Mouse (Mus musculus): Measurements from ENCODE around the gene Il1r1. TPM values are rescaled to one million over a fixed set of nuclear protein-coding genes. Genes with fewer than 3 reads are reported as not detected.

The Il1r1 gene
- polyA plus RNA-seq, 1 experiment, result 72.2 TPM

DNA sequence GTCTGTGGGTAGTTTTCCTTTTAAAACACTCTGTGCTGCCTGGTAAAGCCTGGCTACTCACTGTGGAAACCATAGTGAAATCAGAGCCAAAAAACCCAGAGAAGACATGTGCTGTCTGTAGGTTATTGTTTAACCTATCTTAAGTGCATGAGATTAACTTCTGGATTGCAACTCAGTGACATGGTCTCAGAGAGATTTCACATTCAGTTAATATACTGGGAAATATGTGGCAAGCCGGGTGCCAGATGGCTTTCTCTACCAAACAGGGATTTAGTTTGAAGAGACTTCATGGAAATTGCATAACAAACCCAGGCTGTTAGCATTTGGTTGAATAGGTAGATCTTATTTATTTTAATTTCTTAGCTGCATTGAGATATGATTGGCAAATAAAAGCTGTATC, 17.8 kb downstream of the Il1r1 start:
- no peak overlapping the region for H3K27ac ChIP-seq (ENCODE audit: insufficient read depth, low read length)
- no peak overlapping the region for H3K4me3 ChIP-seq (ENCODE audit: insufficient read depth, low read length)
- no peak for TF ChIP-seq POLR2A (IDR thresholded peaks at IDR 0.05; ENCODE audit: low read depth, low read length)
- no peak for TF ChIP-seq CTCF (IDR thresholded peaks at IDR 0.05; ENCODE audit: borderline replicate concordance, insufficient read depth, low read length)
- no peaks in the 10 kb centered on the region for H3K4me1 ChIP-seq (ENCODE audit: control insufficient read depth, insufficient read depth, low read length)

GRCm38 (mm10) chr1:40243561-40243998, 18.7 kb downstream of the Il1r1 start:
- Histone ChIP-seq H3K27ac (ENCODE audit: insufficient read depth, low read length) (no peak overlapping the region), H3K4me3 (ENCODE audit: insufficient read depth, low read length) (no peak overlapping the region), H3K4me1 (ENCODE audit: control insufficient read depth, insufficient read depth, low read length) (no peaks in the 10 kb centered on the region)
- TF ChIP-seq CTCF (IDR thresholded peaks at IDR 0.05; ENCODE audit: borderline replicate concordance, insufficient read depth, low read length), result no peak
- TF ChIP-seq POLR2A (IDR thresholded peaks at IDR 0.05; ENCODE audit: low read depth, low read length), result no peak

GRCm38 (mm10) chr1:40250425-40250824, 25.5 kb downstream of the Il1r1 start:
- no peak overlapping the region for H3K4me3 ChIP-seq (ENCODE audit: insufficient read depth, low read length)
- TF ChIP-seq POLR2A (IDR thresholded peaks at IDR 0.05; ENCODE audit: low read depth, low read length), result no peak
- no peak for TF ChIP-seq CTCF (IDR thresholded peaks at IDR 0.05; ENCODE audit: borderline replicate concordance, insufficient read depth, low read length)
- H3K27ac ChIP-seq (ENCODE audit: insufficient read depth, low read length), result no peak overlapping the region
- peaks cover 9% of the 10 kb centered on the region for H3K4me1 ChIP-seq (ENCODE audit: control insufficient read depth, insufficient read depth, low read length)

DNA sequence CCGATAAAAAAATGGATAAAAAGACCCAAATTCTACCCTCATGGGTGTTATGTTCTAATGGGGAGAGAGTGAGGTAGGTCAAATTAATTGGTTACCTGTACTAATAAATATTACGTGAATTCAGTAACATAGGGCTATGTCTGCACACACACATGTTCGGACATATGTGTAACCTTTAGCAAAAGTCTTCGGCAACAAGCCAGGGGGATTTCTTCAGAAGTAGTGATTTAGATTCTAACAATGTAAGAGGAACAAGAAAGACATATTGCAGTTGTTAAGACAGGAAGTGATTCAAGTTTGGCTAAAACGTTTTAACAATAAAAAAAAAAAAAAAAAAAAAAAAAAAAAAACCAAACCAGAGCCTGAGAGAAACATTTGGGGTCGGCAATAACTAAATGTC, 27.6 kb downstream of the Il1r1 start:
- H3K4me3 ChIP-seq (ENCODE audit: insufficient read depth, low read length), result no peak overlapping the region
- peaks cover 9% of the 10 kb centered on the region for H3K4me1 ChIP-seq (ENCODE audit: control insufficient read depth, insufficient read depth, low read length)
- TF ChIP-seq CTCF (IDR thresholded peaks at IDR 0.05; ENCODE audit: borderline replicate concordance, insufficient read depth, low read length) (no peak), POLR2A (IDR thresholded peaks at IDR 0.05; ENCODE audit: low read depth, low read length) (no peak)
- H3K27ac ChIP-seq (ENCODE audit: insufficient read depth, low read length), result peak overlapping the region; percentile 97

DNA sequence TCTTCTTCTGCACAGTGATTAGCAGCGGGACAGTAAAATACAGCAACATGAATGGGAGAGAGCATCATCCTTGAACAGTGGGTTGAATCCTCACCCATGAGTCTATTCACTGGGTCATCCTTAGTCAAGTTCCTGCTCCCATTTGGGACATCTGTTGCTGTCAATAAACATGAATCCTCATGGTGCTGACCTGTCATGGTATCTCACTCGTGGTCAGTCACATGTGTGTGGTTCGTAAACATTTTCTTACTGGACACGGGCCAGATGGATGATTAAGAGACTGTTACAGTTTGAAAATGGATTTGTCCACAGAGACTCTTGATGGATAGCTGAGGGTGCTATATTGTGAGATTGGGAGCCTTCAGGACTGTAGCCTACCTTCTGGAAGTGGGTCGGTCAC, 29.1 kb downstream of the Il1r1 start:
- H3K27ac ChIP-seq (ENCODE audit: insufficient read depth, low read length), result peak overlapping the region; percentile 97
- peaks cover 9% of the 10 kb centered on the region for H3K4me1 ChIP-seq (ENCODE audit: control insufficient read depth, insufficient read depth, low read length)
- no peak overlapping the region for H3K4me3 ChIP-seq (ENCODE audit: insufficient read depth, low read length)
- TF ChIP-seq POLR2A (IDR thresholded peaks at IDR 0.05; ENCODE audit: low read depth, low read length) (no peak), CTCF (IDR thresholded peaks at IDR 0.05; ENCODE audit: borderline replicate concordance, insufficient read depth, low read length) (no peak)

DNA sequence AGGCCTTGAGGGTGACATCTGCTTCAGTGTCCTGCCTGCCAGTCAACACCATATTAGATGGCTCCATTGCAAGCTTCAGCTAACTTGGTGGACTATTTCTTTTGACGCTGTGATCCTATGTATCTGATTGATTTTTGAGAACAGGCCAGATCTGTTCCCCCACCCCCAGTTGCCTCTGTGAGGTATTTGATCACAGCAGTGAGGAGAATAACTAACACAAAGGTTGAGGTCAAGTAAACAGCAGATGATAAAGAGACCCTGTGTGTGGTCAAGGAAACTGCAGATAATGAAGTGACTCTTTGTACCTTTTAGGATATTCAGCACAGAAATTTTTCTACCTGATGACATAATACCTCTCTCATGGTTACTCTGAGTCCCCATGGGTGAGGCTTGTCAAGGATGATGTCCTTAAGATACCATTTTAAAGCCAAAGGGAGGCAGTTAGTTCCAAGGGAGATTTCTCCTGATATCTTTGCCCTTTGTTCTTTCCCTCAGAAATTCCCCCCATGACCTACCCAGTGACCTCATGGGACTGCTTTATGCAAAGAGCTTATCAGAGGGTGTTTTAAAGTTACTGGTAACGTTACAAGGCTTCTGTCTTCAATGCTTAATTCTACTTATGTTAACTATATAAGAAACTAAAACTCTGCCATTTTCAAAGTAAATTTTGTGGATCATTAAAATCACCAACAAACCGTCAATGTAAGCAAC, 29.6 kb downstream of the Il1r1 start:
- peak overlapping the region; percentile 97; the same call in 1 of the 2 replicates for H3K27ac ChIP-seq (ENCODE audit: insufficient read depth, low read length)

GRCm38 (mm10) chr1:40262441-40263121, 37.7 kb downstream of the Il1r1 start:
- H3K27ac ChIP-seq (ENCODE audit: insufficient read depth, low read length), result peak overlapping the region; percentile 28; the same call in 1 of the 2 replicates
- H3K4me1 ChIP-seq (ENCODE audit: control insufficient read depth, insufficient read depth, low read length), result peaks cover 5% of the 10 kb centered on the region; the same call in 1 of the 2 replicates
- H3K4me3 ChIP-seq (ENCODE audit: insufficient read depth, low read length), result no peak overlapping the region
- no peak for TF ChIP-seq POLR2A (IDR thresholded peaks at IDR 0.05; ENCODE audit: low read depth, low read length)
- TF ChIP-seq CTCF (IDR thresholded peaks at IDR 0.05; ENCODE audit: borderline replicate concordance, insufficient read depth, low read length), result no peak

More for the DNA sequence above, 29.6 kb downstream of the Il1r1 start:
- TF ChIP-seq CTCF (IDR thresholded peaks at IDR 0.05; ENCODE audit: borderline replicate concordance, insufficient read depth, low read length), result no peak
- no peak for TF ChIP-seq POLR2A (IDR thresholded peaks at IDR 0.05; ENCODE audit: low read depth, low read length)
- Histone ChIP-seq H3K4me3 (ENCODE audit: insufficient read depth, low read length) (no peak overlapping the region), H3K4me1 (ENCODE audit: control insufficient read depth, insufficient read depth, low read length) (peaks cover 9% of the 10 kb centered on the region)

- TF ChIP-seq CTCF (IDR thresholded peaks at IDR 0.05; ENCODE audit: borderline replicate concordance, insufficient read depth, low read length) (no peak), POLR2A (IDR thresholded peaks at IDR 0.05; ENCODE audit: low read depth, low read length) (no peak)
- H3K4me1 ChIP-seq (ENCODE audit: control insufficient read depth, insufficient read depth, low read length), result peaks cover 5% of the 10 kb centered on the region; the same call in 1 of the 2 replicates
- H3K4me3 ChIP-seq (ENCODE audit: insufficient read depth, low read length), result no peak overlapping the region
Observed at GRCm38 (mm10) chr1:40263122-40263498, 38.2 kb downstream of the Il1r1 start.

DNA sequence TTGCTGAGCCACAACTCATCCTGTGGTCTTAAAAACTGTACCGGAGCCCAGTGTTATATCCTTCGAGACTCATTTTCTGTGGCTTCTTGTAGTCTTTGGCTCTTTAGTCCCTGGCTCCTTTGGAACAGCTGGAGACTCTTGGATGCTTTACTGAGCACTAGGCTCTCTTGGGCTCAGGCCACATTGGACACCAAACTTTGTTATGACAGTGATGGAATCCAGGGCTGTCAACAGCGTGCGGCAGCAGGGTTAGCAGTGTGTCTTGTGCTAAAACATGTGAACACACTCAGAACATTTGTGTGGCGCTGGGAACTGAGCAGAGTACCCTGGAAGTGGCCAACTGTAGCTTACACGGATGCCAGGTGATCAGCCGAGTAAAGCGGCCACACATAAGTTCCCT, 38.8 kb downstream of the Il1r1 start:
- TF ChIP-seq POLR2A (IDR thresholded peaks at IDR 0.05; ENCODE audit: low read depth, low read length), result no peak
- no peak for TF ChIP-seq CTCF (IDR thresholded peaks at IDR 0.05; ENCODE audit: borderline replicate concordance, insufficient read depth, low read length)
- Histone ChIP-seq H3K27ac (ENCODE audit: insufficient read depth, low read length) (peak overlapping the region; percentile 28; the same call in 1 of the 2 replicates), H3K4me1 (ENCODE audit: control insufficient read depth, insufficient read depth, low read length) (peaks cover 5% of the 10 kb centered on the region; the same call in 1 of the 2 replicates), H3K4me3 (ENCODE audit: insufficient read depth, low read length) (no peak overlapping the region)

More at GRCm38 (mm10) chr1:40263122-40263498, 38.2 kb downstream of the Il1r1 start:
- H3K27ac ChIP-seq (ENCODE audit: insufficient read depth, low read length), result peak overlapping the region; percentile 28; the same call in 1 of the 2 replicates
